Mouse (Mus musculus): ENCODE results near the gene Stambpl1. TPM values are rescaled to one million over a fixed set of nuclear protein-coding genes. Genes with fewer than 3 reads are reported as not detected.

Gene Stambpl1
- total and polyA plus RNA-seq, 2 experiments from 2014 or later = 19.4 to 21.2 TPM

GRCm38 (mm10) chr19:34181234-34181633, 10.8 kb upstream of the Stambpl1 start:
- Histone ChIP-seq H3K4me3 (ENCODE audit: low read length) (no peak overlapping the region), H3K4me1 (ENCODE audit: insufficient read depth, low read length) (no peaks in the 10 kb centered on the region), H3K36me3 (ENCODE audit: insufficient read depth, low read length) (no peaks in the 10 kb centered on the region), H3K9me3 (ENCODE audit: low read length) (no peaks in the 10 kb centered on the region), H3K27ac (no peak overlapping the region), H3K4me2 (ENCODE audit: low read depth, low read length) (no peak overlapping the region), H3K27me3 (ENCODE audit: insufficient read depth, low read length) (no peaks in the 10 kb centered on the region), H3K9ac (replicated peaks; ENCODE audit: low read length) (no peak overlapping the region)
- TF ChIP-seq CTCF (IDR thresholded peaks at IDR 0.05; ENCODE audit: low read depth) = no peak
- WGBS = 80% methylated on average over 3 of the region's 3 CpGs
- no peak for ATAC-seq
- DNase-seq (ENCODE audit: low spot score) = no peak

GRCm38 (mm10) chr19:34182490-34182889, 9.5 kb upstream of the Stambpl1 start:
- no peak for TF ChIP-seq CTCF (IDR thresholded peaks at IDR 0.05; ENCODE audit: low read depth)
- no peaks in the 10 kb centered on the region for H3K27me3 ChIP-seq (ENCODE audit: insufficient read depth, low read length)
- no peak overlapping the region for H3K4me3 ChIP-seq (ENCODE audit: low read length)
- H3K4me1 ChIP-seq (ENCODE audit: insufficient read depth, low read length) = no peaks in the 10 kb centered on the region
- 71% methylated on average over 5 of the region's 5 CpGs for WGBS
- H3K4me2 ChIP-seq (ENCODE audit: low read depth, low read length) = no peak overlapping the region
- no peaks in the 10 kb centered on the region for H3K9me3 ChIP-seq (ENCODE audit: low read length)
- H3K36me3 ChIP-seq (ENCODE audit: insufficient read depth, low read length) = no peaks in the 10 kb centered on the region
- ATAC-seq (no peak), DNase-seq (ENCODE audit: low spot score) (no peak)
- no peak overlapping the region for H3K27ac ChIP-seq
- no peak overlapping the region for H3K9ac ChIP-seq (replicated peaks; ENCODE audit: low read length)

GRCm38 (mm10) chr19:34186845-34187244, 5.2 kb upstream of the Stambpl1 start:
- Histone ChIP-seq H3K27me3 (ENCODE audit: insufficient read depth, low read length) (no peaks in the 10 kb centered on the region), H3K4me2 (ENCODE audit: low read depth, low read length) (no peak overlapping the region), H3K9ac (replicated peaks; ENCODE audit: low read length) (no peak overlapping the region), H3K4me1 (ENCODE audit: insufficient read depth, low read length) (no peaks in the 10 kb centered on the region), H3K9me3 (ENCODE audit: low read length) (no peaks in the 10 kb centered on the region), H3K27ac (no peak overlapping the region), H3K4me3 (ENCODE audit: low read length) (no peak overlapping the region), H3K36me3 (ENCODE audit: insufficient read depth, low read length) (no peaks in the 10 kb centered on the region)
- no peak for DNase-seq (ENCODE audit: low spot score)
- 89% methylated on average over 4 of the region's 4 CpGs for WGBS
- no peak for ATAC-seq
- TF ChIP-seq CTCF (IDR thresholded peaks at IDR 0.05; ENCODE audit: low read depth) = no peak

- TF ChIP-seq CTCF (IDR thresholded peaks at IDR 0.05; ENCODE audit: low read depth) = no peak
- peak overlapping the region; percentile 70 for H3K9ac ChIP-seq (replicated peaks; ENCODE audit: low read length)
- peaks cover 12% of the 10 kb centered on the region for H3K4me1 ChIP-seq (ENCODE audit: insufficient read depth, low read length)
- H3K27ac ChIP-seq = peak overlapping the region; percentile 86
- H3K9me3 ChIP-seq (ENCODE audit: low read length) = no peaks in the 10 kb centered on the region
- H3K36me3 ChIP-seq (ENCODE audit: insufficient read depth, low read length) = no peaks in the 10 kb centered on the region
- H3K27me3 ChIP-seq (ENCODE audit: insufficient read depth, low read length) = no peaks in the 10 kb centered on the region
- ATAC-seq = peak; percentile 48
- peak overlapping the region; percentile 90 for H3K4me2 ChIP-seq (ENCODE audit: low read depth, low read length)
- DNase-seq (ENCODE audit: low spot score) = peak; percentile 44
- H3K4me3 ChIP-seq (ENCODE audit: low read length) = peak overlapping the region; percentile 78
- 14% methylated on average over 10 of the region's 10 CpGs for WGBS
Measured at GRCm38 (mm10) chr19:34191645-34192007, 403 bp upstream of the Stambpl1 start.

- Histone ChIP-seq H3K9me3 (ENCODE audit: low read length) (no peaks in the 10 kb centered on the region), H3K27ac (peak overlapping the region; percentile 86; the same call in 1 of the 2 replicates), H3K36me3 (ENCODE audit: insufficient read depth, low read length) (no peaks in the 10 kb centered on the region), H3K4me1 (ENCODE audit: insufficient read depth, low read length) (peaks cover 12% of the 10 kb centered on the region), H3K9ac (replicated peaks; ENCODE audit: low read length) (peak overlapping the region; percentile 70), H3K27me3 (ENCODE audit: insufficient read depth, low read length) (no peaks in the 10 kb centered on the region), H3K4me3 (ENCODE audit: low read length) (peak overlapping the region; percentile 78), H3K4me2 (ENCODE audit: low read depth, low read length) (peak overlapping the region; percentile 90)
- peak; percentile 21; the same call in 1 of the 2 replicates for ATAC-seq
- peak; percentile 66 for DNase-seq (ENCODE audit: low spot score)
- TF ChIP-seq CTCF (IDR thresholded peaks at IDR 0.05; ENCODE audit: low read depth) = no peak
- 5% methylated on average over 9 of the region's 9 CpGs for WGBS
Measured at GRCm38 (mm10) chr19:34193149-34193548, 1.1 kb downstream of the Stambpl1 start.

GRCm38 (mm10) chr19:34193683-34194082, 1.7 kb downstream of the Stambpl1 start:
- 62% methylated on average over 9 of the region's 9 CpGs for WGBS

GRCm38 (mm10) chr19:34194132-34194745, 2.2 kb downstream of the Stambpl1 start:
- no peak for TF ChIP-seq CTCF (IDR thresholded peaks at IDR 0.05; ENCODE audit: low read depth)
- H3K4me3 ChIP-seq (ENCODE audit: low read length) = peak overlapping the region; percentile 78
- no peak overlapping the region for H3K9ac ChIP-seq (replicated peaks; ENCODE audit: low read length)
- no peak for DNase-seq (ENCODE audit: low spot score)
- H3K4me2 ChIP-seq (ENCODE audit: low read depth, low read length) = peak overlapping the region; percentile 90
- no peaks in the 10 kb centered on the region for H3K27me3 ChIP-seq (ENCODE audit: insufficient read depth, low read length)
- no peaks in the 10 kb centered on the region for H3K36me3 ChIP-seq (ENCODE audit: insufficient read depth, low read length)
- 85% methylated on average over 6 of the region's 6 CpGs for WGBS
- no peak overlapping the region for H3K27ac ChIP-seq
- H3K9me3 ChIP-seq (ENCODE audit: low read length) = no peaks in the 10 kb centered on the region
- peaks cover 12% of the 10 kb centered on the region for H3K4me1 ChIP-seq (ENCODE audit: insufficient read depth, low read length)
- ATAC-seq = no peak

More at GRCm38 (mm10) chr19:34193683-34194082, 1.7 kb downstream of the Stambpl1 start:
- H3K27me3 ChIP-seq (ENCODE audit: insufficient read depth, low read length) = no peaks in the 10 kb centered on the region
- H3K36me3 ChIP-seq (ENCODE audit: insufficient read depth, low read length) = no peaks in the 10 kb centered on the region
- TF ChIP-seq CTCF (IDR thresholded peaks at IDR 0.05; ENCODE audit: low read depth) = no peak
- no peak overlapping the region for H3K9ac ChIP-seq (replicated peaks; ENCODE audit: low read length)
- H3K4me3 ChIP-seq (ENCODE audit: low read length) = peak overlapping the region; percentile 78
- peaks cover 12% of the 10 kb centered on the region for H3K4me1 ChIP-seq (ENCODE audit: insufficient read depth, low read length)
- H3K27ac ChIP-seq = no peak overlapping the region
- ATAC-seq (no peak), DNase-seq (ENCODE audit: low spot score) (no peak)
- H3K4me2 ChIP-seq (ENCODE audit: low read depth, low read length) = peak overlapping the region; percentile 90
- H3K9me3 ChIP-seq (ENCODE audit: low read length) = no peaks in the 10 kb centered on the region

All from hindbrain, postnatal 0 days (tissue).